Mouse (Mus musculus) kidney, postnatal 4 days (tissue): Measurements from ENCODE around the gene Gm36176.

Experiments
- DNase-seq, 2 experiments: peaks; one replicate each; pipeline ENCODE4 v3.0.0; 2021; ENCODE audit warnings: mixed read lengths in 2 of 2

Gene Gm36176

GRCm38 (mm10) chr10:77846503-77846902 lies at the start of gene Gm36176:
Gene Gm36176 (plus strand): TSS chr10:77846803.
- no peak for DNase-seq

- DNase-seq, result no peak
These were observed 48.9 kb upstream of the Gm36176 start for GRCm38 (mm10) chr10:77797677-77798076.

- peak; percentile 17 to 24 for DNase-seq
These were observed 48.3 kb upstream of the Gm36176 start for GRCm38 (mm10) chr10:77798164-77798920.

GRCm38 (mm10) chr10:77798921-77799508 lies 47.6 kb upstream of the Gm36176 start, which contains the start of gene Gm19668:
Gene Gm19668 (minus strand): TSS chr10:77799133.
- no peak for DNase-seq

- DNase-seq, result no peak
These were observed 42.5 kb upstream of the Gm36176 start for GRCm38 (mm10) chr10:77804095-77804494.

- DNase-seq, result no peak
These were observed 34.9 kb upstream of the Gm36176 start, which contains the start of gene Gm9507 for GRCm38 (mm10) chr10:77811743-77812142. Gene Gm9507 (minus strand): TSS chr10:77811843.

GRCm38 (mm10) chr10:77814382-77814781 lies 32.2 kb upstream of the Gm36176 start, which contains the start of gene Gm2696:
Gene Gm2696 (plus strand): TSS chr10:77814682.
- DNase-seq, result no peak

GRCm38 (mm10) chr10:77815514-77815913 lies 31.1 kb upstream of the Gm36176 start:
- peak; percentile 31 to 55 for DNase-seq

- no peak for DNase-seq
These were observed 28.1 kb upstream of the Gm36176 start for GRCm38 (mm10) chr10:77818523-77818922.

- DNase-seq, result no peak
These were observed 27.4 kb upstream of the Gm36176 start for GRCm38 (mm10) chr10:77819203-77819602.

GRCm38 (mm10) chr10:77826951-77827350 lies 19.7 kb upstream of the Gm36176 start, which contains the start of gene Krtap10-4:
Gene Krtap10-4 (minus strand): TSS chr10:77827095.
- no peak for DNase-seq

GRCm38 (mm10) chr10:77835647-77836046 lies 11.0 kb upstream of the Gm36176 start, which contains the start of gene Krtap10-10:
Gene Krtap10-10 (plus strand): TSS chr10:77835947.
- DNase-seq, result no peak

- DNase-seq, result no peak
These were observed 7.6 kb upstream of the Gm36176 start for GRCm38 (mm10) chr10:77839006-77839405.

- DNase-seq, result no peak
These were observed 358 bp downstream of the Gm36176 start for GRCm38 (mm10) chr10:77846961-77847360.

GRCm38 (mm10) chr10:77847538-77847937 lies 935 bp downstream of the Gm36176 start:
- DNase-seq, result no peak

- DNase-seq, result no peak
These were observed 6.0 kb downstream of the Gm36176 start, which contains the start of gene Gm10318 for GRCm38 (mm10) chr10:77852559-77852958. Gene Gm10318 (plus strand): TSS chr10:77852859.

- no peak for DNase-seq
These were observed 15.1 kb downstream of the Gm36176 start, which contains the start of gene Gm3285 for GRCm38 (mm10) chr10:77861675-77862074. Gene Gm3285 (plus strand): TSS chr10:77861975.

GRCm38 (mm10) chr10:77864067-77864761 lies 17.6 kb downstream of the Gm36176 start:
- peak; percentile 73 to 82 for DNase-seq

- DNase-seq, result no peak
These were observed 18.1 kb downstream of the Gm36176 start for GRCm38 (mm10) chr10:77864762-77865143.

GRCm38 (mm10) chr10:77867546-77867945 lies 20.9 kb downstream of the Gm36176 start:
- peak; percentile 61 to 63 for DNase-seq

- DNase-seq, result no peak
These were observed 23.0 kb downstream of the Gm36176 start for GRCm38 (mm10) chr10:77869651-77870050.

GRCm38 (mm10) chr10:77878985-77879384 lies 32.4 kb downstream of the Gm36176 start:
- peak; percentile 42 to 49 for DNase-seq

- no peak for DNase-seq
These were observed 33.7 kb downstream of the Gm36176 start for GRCm38 (mm10) chr10:77880305-77880704.
